9 mouse cellular contexts compared by ENCODE assay signal in the genomic region with DNA sequence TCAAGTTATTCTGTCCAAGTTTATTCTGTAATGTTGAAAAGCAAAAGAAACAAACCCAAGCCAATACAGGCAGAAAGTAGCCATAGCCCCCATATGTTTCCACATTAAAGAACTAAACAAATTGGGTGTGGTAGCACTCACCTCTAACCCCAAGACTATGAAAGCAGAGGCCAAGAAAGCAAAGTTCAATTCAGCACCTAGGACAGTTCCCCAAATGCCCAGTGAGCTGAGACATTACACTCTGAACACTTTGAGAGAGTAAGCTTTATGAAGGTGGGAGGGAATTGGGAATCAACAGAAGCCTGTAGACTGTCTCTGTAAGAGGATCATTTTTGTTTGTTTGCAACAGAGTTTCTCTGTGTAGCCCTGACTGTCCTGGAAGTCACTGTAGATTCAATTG.
A peak's percentile ranks its signal among the peaks of the same experiment; 100 is the strongest.
DNase-seq lines count a peak whose midpoint lies in the region; ATAC-seq and TF ChIP-seq lines count a peak whose summit lies in the region.
"Had no signal": no experiment of that assay in that cellular context is flagged by ENCODE, and none has a peak within 500 bp of the region (broad histone marks: within the 10 kb centered on the region; RNA-seq: fewer than 3 reads in every experiment).

No protein-coding gene starts in this region.

- no peak overlapping the region for H3K9ac ChIP-seq in heart, adult 2 months (ENCODE audit: low read depth, low read length)
- H3K9ac ChIP-seq in heart, embryonic 12.5 days = no peak overlapping the region
- H3K9ac ChIP-seq: neural tube, embryonic 12.5 days had no signal

- H3K4me3 ChIP-seq in heart, adult 2 months = no peak overlapping the region
- no peak overlapping the region for H3K4me3 ChIP-seq in heart, embryonic 12.5 days
- H3K4me3 ChIP-seq: neural tube, embryonic 12.5 days had no signal

- no peak for TF ChIP-seq POLR2A in heart, adult 2 months (IDR thresholded peaks at IDR 0.05; ENCODE audit: insufficient read depth, low read depth, low read length)

- intact Hi-C loops in heart, postnatal 10 days (cut with DNase I) = no loop called here
- intact Hi-C loops in heart, adult 2 months (cut with DNase I) = loop anchor here (5.0 kb wide), 1 partner anchor 493 kb away; no protein-coding TSS in a partner anchor

- peak; percentile 19 to 26 for DNase-seq in heart, postnatal 10 days
- no peak for DNase-seq in heart, adult 2 months
- peak; percentile 26 for DNase-seq in thymus, postnatal 14 days
- no peak for DNase-seq in thymus, postnatal 36 days
- peak; percentile 27 for DNase-seq in kidney, postnatal 10 days
- no peak for DNase-seq in cerebellum, adult 18-20 months
- DNase-seq in natural killer cell, adult 2 months (ENCODE audit: low spot score in 2 of 2) = no peak

- no peak for ATAC-seq in heart, embryonic 12.5 days (ENCODE audit: insufficient number of reproducible peaks, low FRiP score)

- H3K27me3 ChIP-seq in heart, adult 2 months (ENCODE audit: control insufficient read depth, insufficient read depth, low read length) = no peaks in the 10 kb centered on the region
- no peaks in the 10 kb centered on the region for H3K27me3 ChIP-seq in heart, embryonic 12.5 days (replicated peaks)
- H3K27me3 ChIP-seq: neural tube, embryonic 12.5 days had no signal

- no peak for TF ChIP-seq CTCF in heart, adult 2 months (IDR thresholded peaks at IDR 0.05)

- no peak overlapping the region for H3K4me2 ChIP-seq in heart, embryonic 12.5 days
- H3K4me2 ChIP-seq: neural tube, embryonic 12.5 days had no signal

- H3K79me2 ChIP-seq in heart, adult 2 months (replicated peaks; ENCODE audit: control insufficient read depth, insufficient read depth, low read length) = no peaks in the 10 kb centered on the region

- no peaks in the 10 kb centered on the region for H3K36me3 ChIP-seq in heart, adult 2 months (ENCODE audit: control insufficient read depth, insufficient read depth, low read length)
- H3K36me3 ChIP-seq in heart, embryonic 12.5 days = no peaks in the 10 kb centered on the region
- H3K36me3 ChIP-seq: neural tube, embryonic 12.5 days had no signal

- H3K9me3 ChIP-seq in heart, embryonic 12.5 days (replicated peaks) = no peaks in the 10 kb centered on the region
- H3K9me3 ChIP-seq: neural tube, embryonic 12.5 days had no signal

- no peaks in the 10 kb centered on the region for H3K4me1 ChIP-seq in heart, adult 2 months (ENCODE audit: control insufficient read depth, insufficient read depth, low read length)
- no peaks in the 10 kb centered on the region for H3K4me1 ChIP-seq in heart, embryonic 12.5 days (replicated peaks)
- H3K4me1 ChIP-seq: neural tube, embryonic 12.5 days had no signal

- TF ChIP-seq EP300 in heart, adult 2 months (IDR thresholded peaks at IDR 0.05; ENCODE audit: insufficient read depth, low read depth, low read length) = no peak

- no peak overlapping the region for H3K27ac ChIP-seq in heart, adult 2 months
- H3K27ac ChIP-seq in heart, embryonic 12.5 days (ENCODE audit: poor library complexity, severe bottlenecking) = no peak overlapping the region
- H3K27ac ChIP-seq: neural tube, embryonic 12.5 days had no signal

Comparison
In these comparisons a context has a peak if more than half of its experiments do, and no peak if none do; other contexts are left out.
1. DNase-seq: peak in heart, postnatal 10 days (2 of 2), thymus, postnatal 14 days (single experiment) and kidney, postnatal 10 days (single experiment); none in heart, adult 2 months (0 of 2), thymus, postnatal 36 days (0 of 2), cerebellum, adult 18-20 months (0 of 2) and natural killer cell, adult 2 months (0 of 2).